Mouse (Mus musculus) layer of hippocampus, adult 8-10 months (tissue): ENCODE results near the gene Creld1. TPM values are rescaled to one million over a fixed set of nuclear protein-coding genes. Genes with fewer than 3 reads are reported as not detected.

Experiments used
- DNase-seq, 2 experiments: peaks; one replicate each; pipeline ENCODE4 v3.0.0; 2022; ENCODE audit warnings: low spot score in 2 of 2
- total RNA-seq, 4 experiments: library from RNA; stranded (reverse); gene quantifications; 2 replicates each; pipeline ENCODE4 v1.2.4; 2022

Gene Creld1
- 100 to 1,000 TPM in 2 of 4 experiments, 10 to 100 TPM in 2; 86.9 to 135 (median 104) TPM for total RNA-seq

DNA sequence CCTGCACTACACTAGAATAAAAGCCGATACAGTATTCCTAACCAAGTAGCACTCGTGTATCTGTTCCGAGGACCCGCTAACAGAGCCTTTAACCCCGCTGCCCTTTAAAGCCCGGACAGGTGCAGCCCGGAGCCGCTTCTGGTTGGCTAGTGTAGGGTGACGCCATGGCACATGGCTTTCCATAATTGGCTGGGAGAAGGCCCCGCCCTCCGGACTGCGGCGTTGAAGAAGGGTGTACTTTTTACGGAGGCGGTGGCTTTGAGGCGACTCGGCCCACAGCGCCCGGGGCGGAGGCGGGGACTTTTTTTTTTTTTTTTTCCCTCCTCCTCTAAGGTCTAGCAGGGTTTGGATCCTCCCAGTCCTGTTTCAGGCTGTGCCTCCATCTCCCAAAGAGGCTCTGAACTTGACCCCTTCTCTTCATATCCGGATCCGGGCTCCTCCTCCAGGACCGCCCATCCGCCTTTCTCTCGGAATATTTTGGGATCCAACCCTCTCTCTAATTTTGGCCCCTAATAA, at the start of gene Creld1:
Gene Creld1 (plus strand): TSS at position 198 of the 516 bp plus-strand sequence.
- DNase-seq: peak; percentile 94

DNA sequence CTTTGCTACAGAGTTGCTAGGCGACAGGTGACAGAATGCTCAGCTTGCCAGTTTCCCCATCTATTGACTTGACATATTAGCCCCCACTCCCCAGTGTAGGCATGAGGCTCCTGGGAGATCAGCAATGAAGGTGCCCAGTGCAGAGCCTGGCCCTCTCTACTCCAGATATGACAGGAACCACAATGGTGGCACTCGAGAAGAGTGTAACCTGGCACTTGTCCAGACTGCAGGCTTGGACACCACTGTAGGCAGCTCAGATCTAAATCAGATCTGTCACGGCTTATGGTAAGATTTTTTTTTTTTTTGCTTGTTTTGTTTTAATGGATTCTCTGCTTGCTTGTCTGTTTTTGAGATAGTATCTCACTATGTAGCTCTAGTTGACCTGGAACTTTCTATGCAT, 49.4 kb upstream of the Creld1 start:
- DNase-seq: no peak

DNA sequence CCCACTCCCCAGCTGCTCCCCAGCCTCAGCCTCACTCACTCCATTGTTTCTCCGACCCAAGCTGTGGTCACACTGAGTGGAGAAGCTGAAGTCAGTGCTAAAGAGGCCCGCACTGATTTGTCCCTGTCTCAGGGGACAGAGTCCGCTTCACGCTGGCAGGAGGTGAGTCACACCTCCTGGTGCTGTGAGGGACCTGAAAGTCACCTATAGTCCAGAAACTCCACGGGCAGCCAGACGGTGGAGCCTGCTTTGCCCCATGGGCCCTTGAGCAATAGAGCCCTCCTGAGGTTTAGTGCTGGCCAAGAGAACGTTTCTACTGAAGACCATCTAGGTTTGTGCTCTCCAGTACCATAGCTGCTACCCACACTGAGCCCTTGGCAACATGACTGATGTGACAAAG, 48.4 kb upstream of the Creld1 start:
- no peak for DNase-seq

DNA sequence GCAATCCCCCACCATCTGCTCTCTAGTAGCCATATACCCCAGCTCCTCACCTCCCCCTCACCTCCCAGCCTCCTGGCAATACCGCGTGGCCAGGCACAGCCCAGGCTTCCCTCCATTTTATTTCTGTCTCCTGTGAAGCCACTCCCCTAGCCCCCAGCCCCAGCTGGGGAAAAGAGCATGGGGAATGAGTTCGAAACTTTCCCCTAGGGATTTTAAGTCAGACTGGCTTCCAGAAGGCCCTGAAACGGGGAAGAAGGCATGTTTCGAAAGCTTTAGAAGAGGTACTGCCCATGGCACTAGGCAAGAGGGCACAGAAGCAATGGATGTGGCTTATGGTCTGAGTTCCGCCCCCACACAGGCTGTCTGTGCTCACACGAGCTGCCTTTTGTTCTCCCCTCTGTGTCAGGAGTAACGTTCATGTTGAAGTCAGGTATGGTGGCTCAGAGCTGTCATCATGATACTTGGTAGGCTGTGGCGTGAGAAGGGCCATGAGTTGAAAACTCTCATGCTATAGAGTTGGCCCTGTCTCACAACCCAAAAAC, 47.4 kb upstream of the Creld1 start, which contains the start of gene Cidec:
Gene Cidec (minus strand): TSS at position 97 of the 542 bp plus-strand sequence.
- no peak for DNase-seq

DNA sequence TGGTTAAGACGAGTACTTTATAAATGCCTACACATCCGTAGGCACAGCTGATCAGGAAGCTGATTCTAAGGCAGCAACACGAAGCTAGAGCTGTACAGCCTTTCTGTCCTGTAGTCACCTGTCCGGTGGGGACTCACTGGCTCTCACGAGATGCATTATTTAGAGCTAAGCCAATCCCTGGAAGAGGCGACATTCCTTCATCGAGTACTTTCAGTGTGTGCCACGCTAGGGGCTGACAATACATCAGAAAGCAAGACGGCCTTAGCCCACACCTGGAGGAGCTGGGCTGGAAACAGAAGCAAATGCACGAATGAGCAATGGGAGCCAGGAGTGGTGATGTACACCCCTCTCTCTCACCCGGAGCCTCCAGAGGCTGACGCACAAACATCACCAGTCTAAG, 46.0 kb upstream of the Creld1 start:
- DNase-seq: no peak

DNA sequence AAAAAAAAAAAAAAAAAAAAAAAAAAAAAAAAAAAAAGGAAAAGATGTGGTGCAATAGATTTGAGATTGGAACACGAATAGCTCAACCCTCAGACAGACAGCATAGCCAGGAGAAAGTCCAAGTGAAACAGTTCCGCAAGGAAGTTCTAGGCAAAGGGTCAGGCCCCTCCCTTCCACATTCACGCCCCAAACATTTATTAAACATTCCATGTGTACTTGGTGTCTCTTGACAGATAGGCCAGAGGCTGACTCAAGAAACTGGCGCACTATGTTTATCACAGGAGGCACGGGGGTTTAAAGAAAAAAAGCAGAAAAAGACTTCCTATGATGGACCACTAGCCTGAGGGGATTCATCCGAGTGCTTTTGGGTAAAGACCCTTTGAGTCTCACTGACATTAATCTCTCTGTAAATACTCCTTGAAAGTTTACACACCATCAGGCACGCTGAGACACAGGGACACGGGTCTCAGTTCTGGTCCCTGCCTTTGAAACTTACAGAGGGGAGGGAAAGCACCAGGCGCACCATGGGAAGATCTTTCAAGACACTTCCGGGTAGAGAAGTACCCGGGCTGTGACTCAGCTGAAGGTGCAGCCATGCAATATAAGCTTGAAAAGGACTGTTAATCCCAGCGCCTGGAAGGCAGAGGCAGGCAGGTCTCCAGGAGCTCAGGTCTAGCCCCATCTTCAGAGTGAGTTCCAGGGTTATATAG, 44.2 kb upstream of the Creld1 start:
- no peak for DNase-seq

DNA sequence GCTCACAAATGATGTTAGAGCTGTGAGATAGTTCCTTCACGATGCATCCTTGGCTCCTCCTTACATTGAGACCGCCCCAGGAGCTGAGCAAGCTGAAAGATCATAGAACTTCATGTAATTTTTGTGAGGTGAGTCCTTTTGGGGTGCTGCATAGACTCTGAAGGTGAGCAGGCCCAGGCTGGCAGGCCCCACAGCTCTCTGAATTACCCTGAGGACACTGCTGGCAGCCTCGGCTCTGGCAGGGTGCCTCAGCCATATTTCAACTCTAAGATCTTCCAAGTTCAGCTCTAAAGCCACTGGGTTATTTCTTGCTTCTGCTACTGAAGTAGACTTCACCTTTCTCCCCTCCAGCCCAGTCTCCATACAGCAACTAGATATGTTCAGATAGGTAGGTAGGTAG, 42.4 kb upstream of the Creld1 start:
- no peak for DNase-seq

DNA sequence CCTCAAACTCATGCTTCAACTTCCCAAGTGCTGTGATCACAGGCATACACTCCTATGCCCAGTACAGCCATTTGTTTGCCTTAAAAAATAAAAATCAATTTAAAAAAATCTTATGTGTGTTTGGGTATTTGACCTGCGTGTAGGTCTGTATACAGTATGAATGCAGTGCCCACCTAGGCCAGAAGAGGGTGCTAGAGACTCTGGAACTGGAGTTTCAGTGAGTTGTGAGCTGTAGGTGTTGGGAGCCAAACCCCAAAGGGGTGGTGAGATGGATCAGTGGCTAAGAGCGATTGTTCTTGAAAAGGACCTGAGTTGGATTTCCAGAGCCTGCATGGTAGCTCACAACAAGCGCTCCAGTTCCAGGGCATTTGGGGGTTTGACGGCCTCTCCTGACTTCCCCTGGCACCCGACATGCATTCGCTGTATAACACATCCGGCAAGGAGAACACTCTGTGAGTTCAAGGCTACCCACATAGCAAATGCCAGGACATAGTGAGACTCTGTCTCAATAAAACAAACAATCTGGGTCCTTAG, 41.9 kb upstream of the Creld1 start:
- DNase-seq: peak in 1 of 2 experiments; percentile 72

DNA sequence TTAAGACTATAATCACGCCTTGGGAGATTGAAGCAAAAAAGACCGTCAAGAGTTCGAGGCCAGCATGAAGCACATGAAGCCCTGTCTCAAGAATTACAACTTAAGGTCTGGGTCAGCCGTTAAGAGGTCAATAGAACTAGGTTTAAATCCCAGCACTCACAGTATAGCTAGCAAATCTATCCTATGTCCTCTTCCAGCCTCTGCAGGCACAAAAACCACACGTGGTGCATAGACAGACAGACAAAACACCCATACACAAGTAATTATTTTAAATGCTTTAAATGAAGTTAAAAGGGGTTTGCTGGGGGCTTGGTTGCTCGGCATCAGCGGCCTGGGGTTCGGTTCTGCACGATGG, 41.0 kb upstream of the Creld1 start:
- no peak for DNase-seq

DNA sequence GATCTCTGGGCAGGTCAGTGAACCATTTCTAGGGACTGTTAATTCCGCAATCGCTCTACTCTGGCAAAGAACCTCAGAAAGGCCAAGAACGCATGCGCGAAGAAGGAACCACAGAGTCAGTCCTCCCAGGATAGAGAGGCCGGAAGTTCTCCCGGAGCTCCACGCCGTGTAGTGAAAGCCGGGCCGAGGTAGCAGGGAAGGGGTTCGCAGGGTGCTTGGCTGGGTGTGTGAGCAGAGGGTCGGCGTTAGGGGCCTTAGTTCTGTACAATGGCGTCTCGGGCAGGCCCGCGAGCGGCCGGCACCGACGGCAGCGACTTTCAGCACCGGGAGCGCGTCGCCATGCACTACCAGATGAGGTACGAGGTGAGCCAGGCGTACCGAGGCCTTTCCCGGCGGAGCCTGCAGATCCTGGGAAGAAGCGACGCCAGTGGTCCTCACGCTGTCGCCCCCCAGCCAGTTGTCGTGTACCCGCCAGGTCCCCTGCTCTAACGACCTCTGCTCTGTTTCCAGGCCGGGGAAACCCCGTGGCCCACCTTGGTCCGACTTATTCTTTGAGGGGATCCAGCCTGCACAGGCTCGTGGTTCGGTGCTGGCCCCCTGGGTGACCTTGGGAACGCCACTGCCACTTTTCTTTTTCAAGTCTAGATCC, 40.5 kb upstream of the Creld1 start, which contains the start of gene Jagn1:
Gene Jagn1 (plus strand): TSS at position 128 of the 649 bp plus-strand sequence.
- peak; percentile 85 to 88 for DNase-seq

DNA sequence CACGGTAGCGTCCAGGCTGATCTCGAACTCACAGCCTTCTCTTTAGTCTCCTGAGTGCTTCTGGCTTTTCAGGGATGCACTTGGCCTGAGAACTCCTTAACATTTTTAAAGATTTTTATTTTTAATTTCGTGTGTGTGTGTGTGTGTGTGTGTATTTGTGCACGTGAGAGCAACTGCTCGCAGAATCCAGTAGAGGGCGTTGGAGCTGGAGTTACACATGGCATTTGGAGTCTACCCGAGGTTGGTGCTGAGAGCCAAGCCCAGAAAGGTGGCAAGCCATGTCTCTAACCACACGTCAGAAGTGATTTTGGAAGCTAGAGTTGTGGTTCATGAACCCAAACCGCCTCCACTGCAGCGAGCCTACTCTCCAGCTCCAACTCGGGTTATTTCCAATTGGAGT, 40.0 kb upstream of the Creld1 start:
- DNase-seq: no peak

DNA sequence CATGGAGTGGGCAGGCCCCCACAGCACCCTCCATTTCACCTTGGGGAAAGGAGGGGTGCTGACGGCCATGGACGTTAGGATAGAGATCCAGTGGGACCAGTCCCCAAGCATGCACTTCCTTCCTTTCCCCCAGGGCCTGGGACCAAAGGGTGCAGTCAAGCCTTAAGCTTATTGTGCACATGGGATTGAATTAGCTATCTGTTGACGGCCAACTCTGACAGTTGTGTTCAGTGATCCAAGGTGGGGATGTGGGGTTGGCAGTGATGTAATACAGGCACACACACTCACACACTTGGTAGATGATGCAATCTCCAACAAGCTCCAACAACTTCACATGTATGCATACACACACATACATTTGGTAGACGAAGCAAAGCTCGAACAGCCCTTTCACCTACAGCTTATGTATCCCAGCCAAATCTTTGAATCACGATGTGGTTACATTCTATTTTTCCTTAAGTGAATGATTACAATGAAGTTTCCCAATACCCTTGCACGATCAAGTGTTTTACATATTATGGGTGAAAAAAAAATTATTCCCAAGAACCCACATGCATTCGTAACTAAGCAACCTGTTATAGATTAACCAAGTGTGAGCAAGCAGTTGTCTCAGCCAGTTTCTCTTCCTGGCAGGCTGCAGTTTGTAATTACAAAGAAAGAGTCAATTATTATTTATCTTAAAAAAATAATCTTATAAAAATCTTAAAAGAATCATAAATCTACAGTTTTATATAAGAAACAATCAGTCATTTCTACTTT, 38.7 kb upstream of the Creld1 start:
- DNase-seq: no peak

DNA sequence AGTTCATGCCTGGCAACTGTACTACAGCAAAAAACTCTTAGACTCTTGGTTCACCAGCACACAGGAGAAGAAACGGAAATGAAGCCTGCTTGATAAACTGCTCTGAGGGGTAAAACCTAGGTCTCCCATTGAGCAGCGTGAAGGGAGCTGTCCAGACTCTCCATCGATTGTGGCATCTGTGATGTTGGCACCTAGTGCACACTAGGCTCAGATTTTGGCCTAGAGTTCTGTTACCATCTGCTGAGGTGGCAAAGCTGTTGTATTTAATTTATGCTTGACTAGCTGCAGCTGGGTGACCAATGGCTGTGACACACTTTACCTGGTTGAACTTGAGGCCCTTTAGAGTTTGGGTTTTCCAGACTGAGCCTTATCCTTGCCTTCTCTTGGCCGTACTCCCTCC, 35.5 kb upstream of the Creld1 start:
- no peak for DNase-seq

DNA sequence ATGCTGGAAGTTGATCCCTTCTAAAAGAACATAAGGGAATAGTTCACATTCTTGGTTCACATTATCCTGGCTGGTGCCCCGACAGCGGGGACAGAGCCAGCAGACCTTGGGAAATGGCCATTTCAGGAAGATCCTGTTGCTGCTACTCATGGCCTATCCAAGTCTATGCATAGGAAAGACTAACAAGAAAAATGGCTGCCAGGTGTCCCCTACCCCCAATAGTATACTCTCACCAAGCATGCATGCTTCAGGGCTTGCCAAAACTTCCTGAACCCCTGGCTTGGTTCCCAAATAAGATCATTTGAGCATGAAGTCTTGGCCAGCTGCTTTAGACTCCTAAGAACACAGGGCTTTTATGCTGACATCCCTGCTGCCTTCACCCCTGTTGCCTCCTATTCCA, 31.3 kb upstream of the Creld1 start:
- no peak for DNase-seq

DNA sequence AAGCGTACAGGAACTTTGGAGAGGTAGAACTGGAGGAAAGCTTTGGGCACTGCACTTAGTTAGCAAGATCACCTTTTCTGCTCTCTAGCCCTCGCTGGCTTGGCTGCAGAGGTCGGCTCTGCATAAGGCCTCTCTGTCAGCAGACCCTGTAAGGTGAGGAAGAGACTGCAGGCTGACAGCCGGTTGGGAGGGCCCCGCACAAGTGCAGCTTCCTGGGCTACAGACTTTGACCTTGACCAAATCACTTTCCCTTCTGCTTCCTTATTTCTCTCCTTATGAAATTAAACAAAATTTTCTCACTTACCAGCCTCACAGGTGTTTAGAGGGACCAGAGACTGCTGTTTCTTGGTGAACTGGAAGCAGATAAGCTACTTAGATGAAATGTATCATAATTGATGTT, 28.1 kb upstream of the Creld1 start:
- no peak for DNase-seq

DNA sequence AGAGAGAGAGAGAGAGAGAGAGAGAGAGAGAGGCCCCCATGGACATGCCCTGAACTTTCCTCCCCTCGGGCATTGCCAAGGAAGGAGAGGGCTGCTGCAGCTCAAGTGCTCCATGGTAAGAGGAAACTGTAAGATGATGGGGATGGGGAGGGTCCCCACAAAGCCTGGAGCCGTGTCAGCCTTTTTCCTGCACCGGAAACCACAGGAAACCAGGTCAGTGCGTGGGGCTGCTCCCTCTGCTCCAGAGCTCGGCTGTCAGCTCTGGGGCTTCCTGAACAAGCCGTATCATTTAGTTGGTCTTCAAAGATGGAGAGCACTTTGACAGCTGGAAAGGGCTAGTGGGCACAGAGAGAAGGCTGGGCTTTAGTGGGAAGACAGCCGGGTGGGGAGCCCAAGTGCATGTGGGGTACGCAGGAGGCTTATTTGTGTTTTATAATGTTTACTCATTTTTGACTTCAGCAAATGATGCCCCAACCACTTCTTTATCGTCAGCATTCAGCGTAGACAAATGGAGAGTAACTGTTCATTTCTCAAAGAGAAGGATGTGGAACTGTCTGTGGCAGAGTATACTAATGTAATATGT, 25.1 kb upstream of the Creld1 start, which contains the start of gene Il17re:
Gene Il17re (plus strand): TSS at position 533 of the 583 bp plus-strand sequence.
- no peak for DNase-seq

DNA sequence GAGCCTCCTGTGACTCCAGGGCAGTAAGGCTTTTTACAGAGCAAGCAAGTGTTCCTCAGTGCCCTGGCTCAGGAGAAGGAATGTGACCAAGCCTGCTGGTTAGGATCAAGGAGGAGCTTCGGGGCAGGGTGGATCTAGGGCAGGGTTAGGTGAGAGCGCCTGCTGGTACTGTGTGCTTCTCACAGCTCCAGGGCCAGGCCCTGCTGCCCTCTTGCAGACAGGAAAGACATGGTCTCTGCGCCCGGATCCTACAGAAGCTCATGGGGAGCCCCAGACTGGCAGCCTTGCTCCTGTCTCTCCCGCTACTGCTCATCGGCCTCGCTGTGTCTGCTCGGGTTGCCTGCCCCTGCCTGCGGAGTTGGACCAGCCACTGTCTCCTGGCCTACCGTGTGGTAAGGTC, 24.5 kb upstream of the Creld1 start:
- DNase-seq: no peak

DNA sequence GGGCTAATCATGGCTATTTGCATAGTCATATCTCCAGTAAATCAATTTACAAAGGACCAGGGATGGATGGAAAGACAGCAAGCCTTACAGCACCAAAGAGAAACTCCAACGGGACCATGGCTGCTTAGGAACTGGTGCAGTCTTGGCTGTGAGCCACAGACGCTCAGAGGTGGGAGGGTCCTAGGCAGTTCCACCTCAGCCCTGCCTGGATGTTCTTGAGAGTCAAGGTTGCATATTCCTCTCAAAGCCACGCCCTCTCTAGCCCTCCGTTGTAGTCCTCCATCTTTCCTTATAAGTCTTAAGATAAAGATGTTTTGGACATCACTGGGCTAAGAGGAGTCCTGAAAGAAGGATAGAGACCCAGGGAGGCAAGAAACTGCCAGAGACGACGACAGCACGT, 19.1 kb upstream of the Creld1 start:
- DNase-seq: no peak

DNA sequence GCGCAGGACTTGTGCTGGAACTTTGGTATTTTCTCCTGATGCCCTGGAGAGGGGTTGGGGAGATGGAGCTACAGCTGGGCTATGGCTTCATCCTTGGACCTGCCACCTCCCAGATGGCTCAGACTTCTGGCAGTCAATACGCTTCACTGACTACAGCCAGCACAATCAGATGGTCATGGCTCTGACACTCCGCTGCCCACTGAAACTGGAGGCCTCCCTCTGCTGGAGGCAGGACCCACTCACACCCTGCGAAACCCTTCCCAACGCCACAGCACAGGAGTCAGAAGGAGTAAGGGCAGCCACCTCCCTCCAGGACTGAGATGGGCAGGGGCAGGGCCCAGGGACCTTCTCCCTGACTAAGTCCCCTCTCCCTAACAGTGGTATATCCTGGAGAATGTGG, 17.5 kb upstream of the Creld1 start:
- DNase-seq: no peak

DNA sequence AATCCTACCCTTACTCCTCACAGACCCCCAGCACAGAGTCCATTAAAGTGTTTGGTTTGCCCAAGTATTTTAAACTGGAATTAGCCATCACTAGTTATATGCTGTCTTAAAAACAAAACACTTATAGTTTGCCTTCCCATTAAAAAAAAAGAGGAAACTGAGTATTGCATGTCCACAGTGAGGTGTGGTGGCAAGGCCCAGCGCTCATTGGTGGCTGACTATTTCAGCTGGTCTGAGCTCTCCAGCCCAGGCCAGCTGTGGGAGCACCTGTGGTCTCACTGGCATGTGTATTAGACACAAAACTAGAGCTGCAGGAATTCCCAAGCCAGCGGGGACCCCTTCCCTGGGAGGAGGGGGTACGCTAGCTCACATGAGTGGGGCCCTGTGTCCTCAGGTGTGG, 14.6 kb upstream of the Creld1 start:
- DNase-seq: no peak

DNA sequence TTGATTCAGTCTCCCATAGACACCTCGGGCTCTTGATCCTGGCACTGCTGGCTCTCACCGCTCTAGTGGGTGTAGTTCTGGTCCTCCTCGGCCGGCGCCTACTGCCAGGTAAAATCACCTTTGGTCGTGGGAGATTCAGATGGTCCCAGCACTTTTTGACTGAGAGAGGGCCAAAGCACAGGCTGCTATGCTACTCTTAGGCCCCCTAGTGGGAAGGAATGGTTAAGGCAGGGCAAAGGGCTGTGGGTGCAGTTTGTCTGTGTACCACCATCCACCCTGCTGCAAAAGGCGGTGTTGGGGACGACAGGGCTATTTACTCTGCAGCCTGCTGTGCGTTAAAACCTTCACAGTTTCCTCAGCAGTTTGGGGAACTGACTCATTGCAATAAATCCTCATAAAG, 14.1 kb upstream of the Creld1 start:
- DNase-seq: no peak
